Mouse (Mus musculus) urinary bladder, postnatal 4 days (tissue): ENCODE results near the gene Fam89a.

Experiments
- DNase-seq, 2 experiments: peaks; one replicate each; pipeline ENCODE4 v3.0.0; 2021 to 2022; ENCODE audit warnings: low spot score in 2 of 2

Gene Fam89a

GRCm38 (mm10) chr8:124754101-124754791 is 2.6 kb upstream of the Fam89a start:
- no peak for DNase-seq

- DNase-seq, result no peak
Measured at GRCm38 (mm10) chr8:124752325-124752862, 762 bp upstream of the Fam89a start.

- no peak for DNase-seq
Measured at GRCm38 (mm10) chr8:124751191-124751590, 441 bp downstream of the Fam89a start.

GRCm38 (mm10) chr8:124746661-124747060 is 5.0 kb downstream of the Fam89a start:
- no peak for DNase-seq

- no peak for DNase-seq
Measured at GRCm38 (mm10) chr8:124739268-124739667, 12.4 kb downstream of the Fam89a start.

GRCm38 (mm10) chr8:124735371-124735911 is 16.2 kb downstream of the Fam89a start:
- no peak for DNase-seq

GRCm38 (mm10) chr8:124732828-124733227 is 18.8 kb downstream of the Fam89a start:
- no peak for DNase-seq

GRCm38 (mm10) chr8:124724301-124724700 is 27.3 kb downstream of the Fam89a start:
- DNase-seq, result no peak

GRCm38 (mm10) chr8:124721862-124722515 is 29.6 kb downstream of the Fam89a start, which contains the start of the genes Ttc13 and Arv1:
TSS of gene Ttc13 (minus strand) at chr8:124721983.
TSS of gene Arv1 (plus strand) at chr8:124722139.
- DNase-seq, result peak; percentile 93 to 94

GRCm38 (mm10) chr8:124720938-124721861 is 30.4 kb downstream of the Fam89a start:
- no peak for DNase-seq

GRCm38 (mm10) chr8:124720133-124720532 is 31.5 kb downstream of the Fam89a start:
- DNase-seq, result no peak

- no peak for DNase-seq
Measured at GRCm38 (mm10) chr8:124715736-124716135, 35.9 kb downstream of the Fam89a start.

GRCm38 (mm10) chr8:124713207-124713606 is 38.4 kb downstream of the Fam89a start:
- no peak for DNase-seq

- no peak for DNase-seq
Measured at GRCm38 (mm10) chr8:124705823-124706222, 45.8 kb downstream of the Fam89a start.

- DNase-seq, result no peak
Measured at GRCm38 (mm10) chr8:124704376-124704775, 47.3 kb downstream of the Fam89a start.

- no peak for DNase-seq
Measured at GRCm38 (mm10) chr8:124703526-124703925, 48.1 kb downstream of the Fam89a start.

GRCm38 (mm10) chr8:124702183-124702582 is 49.4 kb downstream of the Fam89a start:
- no peak for DNase-seq

GRCm38 (mm10) chr8:124701023-124701422 is 50.6 kb downstream of the Fam89a start:
- DNase-seq, result no peak

- DNase-seq, result no peak
Measured at GRCm38 (mm10) chr8:124700271-124700670, 51.4 kb downstream of the Fam89a start.

- DNase-seq, result no peak
Measured at GRCm38 (mm10) chr8:124695424-124696100, 56.1 kb downstream of the Fam89a start.

- DNase-seq, result no peak
Measured at GRCm38 (mm10) chr8:124691706-124692105, 59.9 kb downstream of the Fam89a start.
